Mouse (Mus musculus) ES-Bruce4 (cell line): ENCODE results near the gene Gm21969.

ENCODE experiments used
- CTCF ChIP-seq: IDR thresholded peaks from one replicate; pipeline ENCODE4 v1.8.1; 2011; ENCODE audit warnings: low read depth, low read length
- POLR2A ChIP-seq: IDR thresholded peaks from one replicate; pipeline ENCODE4 v1.8.1; 2011; ENCODE audit warnings: low read length; ENCODE audit not compliant: insufficient read depth

- TF ChIP-seq CTCF (no peak), POLR2A (no peak)
Measured at GRCm38 (mm10) chr4:139661897-139662296, 58.9 kb downstream of the Gm21969 start.
